Mouse (Mus musculus) C2C12 (cell line): ENCODE data around the gene Dars2. TPM values are rescaled to one million over a fixed set of nuclear protein-coding genes. Genes with fewer than 3 reads are reported as not detected.

ENCODE experiments used
- H3K27me3 ChIP-seq: one replicate; pipeline ENCODE4 v1.6.1; 2011; ENCODE audit not compliant: control insufficient read depth, insufficient read depth, insufficient read length
- H3K36me3 ChIP-seq: one replicate; pipeline ENCODE4 v1.6.1; 2011; ENCODE audit not compliant: control insufficient read depth, insufficient read depth
- H3K4me3 ChIP-seq: one replicate; pipeline ENCODE4 v1.5.1; 2011; ENCODE audit warnings: mild to moderate bottlenecking, control low read depth; ENCODE audit not compliant: poor library complexity, insufficient read depth, severe bottlenecking
- H3K79me2 ChIP-seq: one replicate; pipeline ENCODE4 v1.6.1; 2011; ENCODE audit not compliant: control insufficient read depth, insufficient read depth
- H3K79me3 ChIP-seq: one replicate; pipeline ENCODE4 v1.6.1; 2011; ENCODE audit warnings: low read depth, control low read depth
- H3ac ChIP-seq: one replicate; pipeline ENCODE3; 2011; ENCODE audit warnings: low read depth; ENCODE audit not compliant: control insufficient read depth, insufficient read length
- CEBPB ChIP-seq: IDR thresholded peaks from one replicate; pipeline ENCODE4 v1.6.1; 2011; ENCODE audit warnings: low read depth, mild to moderate bottlenecking, control low read depth, moderate library complexity
- CTCF ChIP-seq: IDR thresholded peaks from one replicate; pipeline ENCODE4 v1.5.1; 2011; ENCODE audit not compliant: control insufficient read depth, insufficient read depth, insufficient read length
- FOSL1 ChIP-seq: IDR thresholded peaks from one replicate; pipeline ENCODE4 v1.8.0; 2011; ENCODE audit warnings: mild to moderate bottlenecking, low read length; ENCODE audit not compliant: poor library complexity, insufficient read depth, severe bottlenecking
- MAX ChIP-seq: IDR thresholded peaks from one replicate; pipeline ENCODE4 v1.6.1; 2011; ENCODE audit warnings: mild to moderate bottlenecking, control low read depth
- MYOD1 ChIP-seq: IDR thresholded peaks from one replicate; pipeline ENCODE4 v1.6.1; 2011; ENCODE audit warnings: low read depth; ENCODE audit not compliant: control insufficient read depth, insufficient read length
- MYOG ChIP-seq: IDR thresholded peaks from one replicate; pipeline ENCODE4 v1.6.1; 2011; ENCODE audit not compliant: control insufficient read depth, insufficient read length; ENCODE audit errors: extremely low read depth
- USF1 ChIP-seq: IDR thresholded peaks from one replicate; pipeline ENCODE4 v1.6.1; 2011; ENCODE audit warnings: low read depth, mild to moderate bottlenecking, control low read depth, moderate library complexity
- polyA plus RNA-seq: library from polyadenylated mRNA; unstranded; fragments of >200 nt; fragmentation: generic; extraction: Trizol; gene quantifications from one replicate; pipeline ENCODE4 v1.2.1, GENCODE M21; 2012; ENCODE audit warnings: missing spikeins

The Dars2 gene
- polyA plus RNA-seq, 1 experiment: 16.8 TPM

GRCm38 (mm10) chr1:161077243-161077642 lies 6.8 kb upstream of the Dars2 start:
- H3K79me2 ChIP-seq: peaks cover 46% of the 10 kb centered on the region
- H3ac ChIP-seq: no peak overlapping the region
- peaks cover 30% of the 10 kb centered on the region for H3K79me3 ChIP-seq
- H3K4me3 ChIP-seq: no peak overlapping the region
- TF ChIP-seq CTCF (no peak), FOSL1 (no peak), USF1 (no peak), MYOG (no peak), MAX (no peak), CEBPB (no peak), MYOD1 (no peak)
- H3K27me3 ChIP-seq: no peaks in the 10 kb centered on the region
- H3K36me3 ChIP-seq: peaks cover 53% of the 10 kb centered on the region

GRCm38 (mm10) chr1:161076238-161076637 lies 5.8 kb upstream of the Dars2 start:
- H3K36me3 ChIP-seq: peaks cover 45% of the 10 kb centered on the region
- no peaks in the 10 kb centered on the region for H3K27me3 ChIP-seq
- no peak for TF ChIP-seq CEBPB
- no peak for TF ChIP-seq CTCF
- no peak for TF ChIP-seq MYOG
- TF ChIP-seq MYOD1: no peak
- TF ChIP-seq USF1: no peak
- TF ChIP-seq MAX: no peak
- TF ChIP-seq FOSL1: no peak
- H3ac ChIP-seq: no peak overlapping the region
- peaks cover 40% of the 10 kb centered on the region for H3K79me3 ChIP-seq
- peaks cover 56% of the 10 kb centered on the region for H3K79me2 ChIP-seq
- H3K4me3 ChIP-seq: no peak overlapping the region

- no peak for TF ChIP-seq MYOG
- TF ChIP-seq CEBPB: no peak
- TF ChIP-seq FOSL1: no peak
- peaks cover 65% of the 10 kb centered on the region for H3K79me2 ChIP-seq
- no peaks in the 10 kb centered on the region for H3K27me3 ChIP-seq
- H3K4me3 ChIP-seq: peak overlapping the region; percentile 88
- H3K79me3 ChIP-seq: peaks cover 40% of the 10 kb centered on the region
- H3ac ChIP-seq: peak overlapping the region; percentile 65
- peaks cover 14% of the 10 kb centered on the region for H3K36me3 ChIP-seq
These were observed 788 bp upstream of the Dars2 start for GRCm38 (mm10) chr1:161071272-161071620.

- TF ChIP-seq CTCF: no peak
- TF ChIP-seq MAX: no peak
- TF ChIP-seq USF1: no peak
- TF ChIP-seq CEBPB: no peak
- TF ChIP-seq MYOD1: no peak
- no peak for TF ChIP-seq FOSL1
- TF ChIP-seq MYOG: no peak
- Histone ChIP-seq H3K4me3 (no peak overlapping the region), H3K36me3 (peaks cover 16% of the 10 kb centered on the region), H3K79me2 (no peaks in the 10 kb centered on the region), H3K79me3 (no peaks in the 10 kb centered on the region), H3ac (no peak overlapping the region), H3K27me3 (no peaks in the 10 kb centered on the region)
These were observed 7.1 kb downstream of the Dars2 start for GRCm38 (mm10) chr1:161063351-161063750.

GRCm38 (mm10) chr1:161057164-161057563 lies 13.3 kb downstream of the Dars2 start:
- Histone ChIP-seq H3ac (no peak overlapping the region), H3K79me3 (no peaks in the 10 kb centered on the region), H3K79me2 (no peaks in the 10 kb centered on the region), H3K36me3 (peaks cover 15% of the 10 kb centered on the region), H3K4me3 (no peak overlapping the region), H3K27me3 (no peaks in the 10 kb centered on the region)
- no peak for TF ChIP-seq MAX
- no peak for TF ChIP-seq CEBPB
- no peak for TF ChIP-seq USF1
- TF ChIP-seq FOSL1: no peak
- no peak for TF ChIP-seq MYOD1
- no peak for TF ChIP-seq MYOG
- TF ChIP-seq CTCF: no peak

- no peak overlapping the region for H3ac ChIP-seq
- no peak overlapping the region for H3K4me3 ChIP-seq
- H3K79me3 ChIP-seq: no peaks in the 10 kb centered on the region
- peaks cover 46% of the 10 kb centered on the region for H3K36me3 ChIP-seq
- no peaks in the 10 kb centered on the region for H3K27me3 ChIP-seq
- TF ChIP-seq MAX (no peak), CEBPB (no peak), FOSL1 (no peak), CTCF (no peak), USF1 (no peak), MYOD1 (no peak), MYOG (no peak)
- H3K79me2 ChIP-seq: no peaks in the 10 kb centered on the region
These were observed 23.5 kb downstream of the Dars2 start for GRCm38 (mm10) chr1:161046972-161047371.

- no peaks in the 10 kb centered on the region for H3K27me3 ChIP-seq
These were observed 29.0 kb downstream of the Dars2 start for GRCm38 (mm10) chr1:161041261-161042020.

More at GRCm38 (mm10) chr1:161041261-161042020, 29.0 kb downstream of the Dars2 start:
- Histone ChIP-seq H3ac (no peak overlapping the region), H3K79me2 (peaks cover 21% of the 10 kb centered on the region), H3K4me3 (no peak overlapping the region), H3K36me3 (peaks cover 47% of the 10 kb centered on the region), H3K79me3 (peaks cover 18% of the 10 kb centered on the region)
- TF ChIP-seq CTCF: no peak
- no peak for TF ChIP-seq FOSL1
- TF ChIP-seq MYOG: no peak
